Mouse (Mus musculus) embryo, embryonic 10.5 days (tissue): ENCODE measurements around the gene Olfr1449.
"Not testable (repeated sequence)": the region's sequence is repeated elsewhere in the genome, so short reads cannot be mapped to it uniquely, and the experiment has no call there.

Source experiments
- DNase-seq: peaks from one replicate; pipeline ENCODE4 v3.0.0-alpha.2; 2015; ENCODE audit warnings: low spot score

Olfr1449 gene

GRCm38 (mm10) chr19:12930540-12930939 lies at the start of gene Olfr1449:
Gene Olfr1449, plus strand, starts transcription at chr19:12930840.
- DNase-seq, result no peak

- DNase-seq, result no peak
Measured at GRCm38 (mm10) chr19:12883555-12883954, 47.1 kb upstream of the Olfr1449 start, which contains the start of gene Olfr1445. Gene Olfr1445, plus strand, starts transcription at chr19:12883855.

GRCm38 (mm10) chr19:12893424-12893823 lies 37.2 kb upstream of the Olfr1449 start, which contains the start of gene Olfr1446:
Gene Olfr1446, minus strand, starts transcription at chr19:12893524.
- no peak for DNase-seq

- no peak for DNase-seq
Measured at GRCm38 (mm10) chr19:12903643-12904042, 27.0 kb upstream of the Olfr1449 start, which contains the start of gene Olfr1447. Gene Olfr1447, minus strand, starts transcription at chr19:12903743.

- no peak for DNase-seq
Measured at GRCm38 (mm10) chr19:12924319-12924718, 6.3 kb upstream of the Olfr1449 start, which contains the start of gene Olfr1448. Gene Olfr1448, minus strand, starts transcription at chr19:12924419.

- DNase-seq, result no peak
Measured at GRCm38 (mm10) chr19:12949958-12950357, 19.3 kb downstream of the Olfr1449 start, which contains the start of gene Olfr1450. Gene Olfr1450, plus strand, starts transcription at chr19:12950258.

- not testable (repeated sequence) for DNase-seq
Measured at GRCm38 (mm10) chr19:12970082-12970481, 39.4 kb downstream of the Olfr1449 start.
